Mouse (Mus musculus) embryo, embryonic 10 days (tissue): ENCODE results near the gene Sult2a1.
"Not testable (repeated sequence)": the region's sequence is repeated elsewhere in the genome, so short reads cannot be mapped to it uniquely, and the experiment has no call there.

Experiments
- DNase-seq: peaks from one replicate; pipeline ENCODE4 v3.0.0-alpha.2; 2015; ENCODE audit warnings: low spot score

Gene Sult2a1

GRCm38 (mm10) chr7:13837309-13837708 is at the start of gene Sult2a1:
Gene Sult2a1, minus strand, starts transcription at chr7:13837409.
- not testable (repeated sequence) for DNase-seq

- no peak for DNase-seq
Measured at GRCm38 (mm10) chr7:13813913-13814312, 23.3 kb downstream of the Sult2a1 start.
